Mouse (Mus musculus) bone marrow, adult 2 months (tissue): ENCODE data around the gene Grap2.

ENCODE experiments used
- CTCF ChIP-seq: fragments of 200-500 bp; IDR thresholded peaks from 2 replicates; pipeline ENCODE4 v1.5.1; 2011; ENCODE audit warnings: low read length, control low read depth; ENCODE audit not compliant: control insufficient read depth, insufficient read depth
- POLR2A ChIP-seq: fragments of 200-500 bp; IDR thresholded peaks from 2 replicates; pipeline ENCODE4 v1.6.1; 2011; ENCODE audit warnings: low read depth, mild to moderate bottlenecking, control low read depth, low read length, borderline replicate concordance; ENCODE audit not compliant: control insufficient read depth

GRCm38 (mm10) chr15:80682343-80682742, 109.9 kb downstream of the Grap2 start:
- TF ChIP-seq CTCF (no peak), POLR2A (no peak)
